Mouse (Mus musculus) E14TG2a.4 (cell line): ENCODE data around the gene Spag16.

Source experiments
- H3K27me3 ChIP-seq: 2 replicates; pipeline ENCODE4 v1.6.1; 2014; ENCODE audit warnings: low read length, control low read depth; ENCODE audit not compliant: insufficient read depth
- H3K36me3 ChIP-seq: 2 replicates; pipeline ENCODE4 v1.6.1; 2014; ENCODE audit warnings: low read length, control low read depth; ENCODE audit not compliant: insufficient read depth
- H3K4me1 ChIP-seq: replicated peaks from 2 replicates; pipeline ENCODE4 v1.6.1; 2014; ENCODE audit warnings: low read depth, low read length, control low read depth
- H3K4me3 ChIP-seq: replicated peaks from 2 replicates; pipeline ENCODE4 v1.5.1; 2014; ENCODE audit warnings: mild to moderate bottlenecking, low read length
- H3K9me3 ChIP-seq: 2 replicates; pipeline ENCODE4 v1.6.1; 2014; ENCODE audit warnings: low read length, control low read depth
- CTCF ChIP-seq: conservative IDR thresholded peaks from 2 replicates; pipeline ENCODE4 v1.5.1; 2014; ENCODE audit warnings: low read length
- NANOG ChIP-seq: IDR thresholded peaks from 2 replicates; pipeline ENCODE4 v1.6.1; 2014; ENCODE audit warnings: borderline replicate concordance, low read length, mixed read lengths
- POU5F1 ChIP-seq: IDR thresholded peaks from 2 replicates; pipeline ENCODE4 v1.6.1; 2014; ENCODE audit warnings: low read length, borderline replicate concordance

Gene Spag16

DNA sequence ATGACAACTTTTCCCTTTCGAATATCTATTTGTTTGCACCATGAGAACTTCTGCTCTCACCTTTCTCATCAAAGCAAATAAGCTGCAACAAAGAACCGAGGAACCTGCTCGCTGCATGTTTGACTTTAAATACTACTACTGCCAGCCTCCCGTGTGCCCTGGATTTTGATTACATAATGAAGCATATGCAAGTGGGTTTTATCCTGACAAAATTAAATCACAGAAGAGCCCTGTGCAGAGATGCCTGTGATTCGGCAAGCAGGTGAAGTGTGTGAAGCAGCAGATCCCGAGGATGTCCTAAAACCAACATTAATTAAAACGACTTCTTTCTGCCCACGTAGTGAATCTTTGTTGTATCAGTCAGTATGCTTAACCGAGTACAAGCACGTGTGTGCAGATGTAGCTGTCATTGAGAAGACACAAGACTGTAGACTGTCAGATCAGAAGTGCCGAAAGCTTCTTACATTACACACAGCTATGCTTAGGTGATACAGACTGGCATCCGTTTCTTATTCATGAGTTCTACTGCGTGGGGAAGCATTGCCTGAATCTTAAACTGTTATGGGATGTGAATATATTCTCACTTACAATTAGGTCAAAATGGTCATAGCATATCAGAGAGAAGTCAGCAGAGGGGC, 489.5 kb downstream of the Spag16 start:
- H3K9me3 ChIP-seq: peaks cover 10% of the 10 kb centered on the region; the same call in 1 of the 2 replicates
- no peaks in the 10 kb centered on the region for H3K36me3 ChIP-seq
- no peaks in the 10 kb centered on the region for H3K27me3 ChIP-seq
- no peaks in the 10 kb centered on the region for H3K4me1 ChIP-seq
- H3K4me3 ChIP-seq: no peak overlapping the region
- TF ChIP-seq CTCF: no peak
- no peak for TF ChIP-seq NANOG
- no peak for TF ChIP-seq POU5F1

DNA sequence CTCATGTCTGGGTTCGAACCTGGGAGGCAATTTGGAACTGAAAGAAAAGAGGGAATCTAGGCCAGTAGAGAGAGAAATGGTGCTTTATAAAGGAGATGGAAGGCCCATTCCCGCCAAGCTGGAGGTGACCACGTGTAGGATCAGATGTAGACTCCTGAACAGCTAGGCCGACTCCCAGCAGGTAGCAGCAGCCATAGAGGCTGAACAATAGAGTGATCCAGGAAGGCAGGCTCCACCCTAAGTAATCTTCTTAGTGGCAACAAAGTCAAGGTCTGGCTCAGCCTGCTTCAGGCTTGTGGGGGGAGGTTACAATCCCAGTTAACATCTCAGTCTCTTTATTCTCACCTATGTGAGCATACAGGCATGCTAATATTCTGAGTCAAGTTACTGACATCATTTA, 494.2 kb downstream of the Spag16 start:
- no peak overlapping the region for H3K4me3 ChIP-seq
- H3K9me3 ChIP-seq: peaks cover 10% of the 10 kb centered on the region; the same call in 1 of the 2 replicates
- TF ChIP-seq POU5F1 (no peak), CTCF (no peak), NANOG (no peak)
- no peaks in the 10 kb centered on the region for H3K27me3 ChIP-seq
- no peaks in the 10 kb centered on the region for H3K4me1 ChIP-seq
- H3K36me3 ChIP-seq: no peaks in the 10 kb centered on the region

GRCm38 (mm10) chr1:70346179-70346578, 519.4 kb downstream of the Spag16 start:
- H3K4me1 ChIP-seq: no peaks in the 10 kb centered on the region
- no peaks in the 10 kb centered on the region for H3K9me3 ChIP-seq
- no peaks in the 10 kb centered on the region for H3K27me3 ChIP-seq
- H3K4me3 ChIP-seq: no peak overlapping the region
- TF ChIP-seq POU5F1: no peak
- no peak for TF ChIP-seq NANOG
- TF ChIP-seq CTCF: no peak
- H3K36me3 ChIP-seq: no peaks in the 10 kb centered on the region

GRCm38 (mm10) chr1:70351371-70351770, 524.6 kb downstream of the Spag16 start:
- no peaks in the 10 kb centered on the region for H3K9me3 ChIP-seq
- no peak overlapping the region for H3K4me3 ChIP-seq
- TF ChIP-seq POU5F1 (no peak), NANOG (no peak), CTCF (no peak)
- no peaks in the 10 kb centered on the region for H3K4me1 ChIP-seq
- no peaks in the 10 kb centered on the region for H3K27me3 ChIP-seq
- H3K36me3 ChIP-seq: no peaks in the 10 kb centered on the region

- Histone ChIP-seq H3K9me3 (no peaks in the 10 kb centered on the region), H3K4me3 (no peak overlapping the region), H3K36me3 (no peaks in the 10 kb centered on the region), H3K27me3 (no peaks in the 10 kb centered on the region), H3K4me1 (no peaks in the 10 kb centered on the region)
- TF ChIP-seq POU5F1 (no peak), NANOG (no peak), CTCF (no peak)
These were observed 527.2 kb downstream of the Spag16 start for GRCm38 (mm10) chr1:70354014-70354413.

- Histone ChIP-seq H3K4me3 (no peak overlapping the region), H3K9me3 (no peaks in the 10 kb centered on the region), H3K4me1 (no peaks in the 10 kb centered on the region), H3K27me3 (no peaks in the 10 kb centered on the region), H3K36me3 (no peaks in the 10 kb centered on the region)
- TF ChIP-seq POU5F1: no peak
- TF ChIP-seq NANOG: no peak
- no peak for TF ChIP-seq CTCF
These were observed 545.0 kb downstream of the Spag16 start for GRCm38 (mm10) chr1:70371721-70372120.

GRCm38 (mm10) chr1:70380096-70380495, 553.3 kb downstream of the Spag16 start:
- Histone ChIP-seq H3K36me3 (no peaks in the 10 kb centered on the region), H3K27me3 (no peaks in the 10 kb centered on the region), H3K9me3 (no peaks in the 10 kb centered on the region), H3K4me1 (no peaks in the 10 kb centered on the region), H3K4me3 (no peak overlapping the region)
- no peak for TF ChIP-seq NANOG
- no peak for TF ChIP-seq CTCF
- no peak for TF ChIP-seq POU5F1

- Histone ChIP-seq H3K9me3 (no peaks in the 10 kb centered on the region), H3K4me3 (no peak overlapping the region)
- TF ChIP-seq POU5F1 (no peak), NANOG (no peak), CTCF (no peak)
These were observed 615.7 kb downstream of the Spag16 start for GRCm38 (mm10) chr1:70442209-70443080.

GRCm38 (mm10) chr1:70479864-70480263, 653.1 kb downstream of the Spag16 start:
- no peaks in the 10 kb centered on the region for H3K36me3 ChIP-seq
- no peaks in the 10 kb centered on the region for H3K4me1 ChIP-seq
- no peaks in the 10 kb centered on the region for H3K27me3 ChIP-seq
- H3K4me3 ChIP-seq: no peak overlapping the region
- no peaks in the 10 kb centered on the region for H3K9me3 ChIP-seq
- no peak for TF ChIP-seq POU5F1
- TF ChIP-seq NANOG: no peak
- no peak for TF ChIP-seq CTCF

More at GRCm38 (mm10) chr1:70442209-70443080, 615.7 kb downstream of the Spag16 start:
- Histone ChIP-seq H3K36me3 (no peaks in the 10 kb centered on the region), H3K4me1 (no peaks in the 10 kb centered on the region), H3K27me3 (no peaks in the 10 kb centered on the region)
